Mouse (Mus musculus) heart, postnatal 0 days (tissue): ENCODE data around the gene Olfr918.

ENCODE experiments used
- CTCF ChIP-seq: IDR thresholded peaks from 2 replicates; pipeline ENCODE4 v1.5.1; 2016; ENCODE audit warnings: antibody characterized with exemption, control low read depth, low read depth
- EP300 ChIP-seq: IDR thresholded peaks from 2 replicates; pipeline ENCODE4 v1.6.1; 2016; ENCODE audit warnings: antibody characterized with exemption, low read depth

- TF ChIP-seq EP300: no peak
- no peak for TF ChIP-seq CTCF
Observed at GRCm38 (mm10) chr9:38724044-38724443, 49.6 kb upstream of the Olfr918 start.
